9 mouse cellular contexts compared by ENCODE assay signal in the genomic region with DNA sequence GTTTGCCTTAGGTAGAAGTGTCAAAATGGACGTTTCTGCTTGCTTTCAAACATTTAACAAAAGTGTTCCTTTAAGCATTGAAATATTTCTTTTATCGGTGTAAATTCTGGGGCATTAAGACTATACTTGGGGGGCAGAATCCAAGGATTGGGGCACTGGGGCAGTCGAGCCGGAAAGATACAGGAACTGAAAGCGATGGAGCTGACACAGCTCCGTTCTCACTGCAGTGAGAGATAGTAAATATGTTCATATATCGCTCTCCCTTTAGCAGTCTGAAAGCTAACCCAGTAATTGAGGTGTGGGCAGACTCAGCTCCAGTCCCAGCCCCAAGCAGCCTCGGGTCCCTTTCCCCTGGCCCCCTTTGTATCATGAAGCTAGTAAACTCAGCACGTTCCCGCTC. TPM values are rescaled to one million over a fixed set of nuclear protein-coding genes. Genes with fewer than 3 reads are reported as not detected.
DNase-seq lines count a peak whose midpoint lies in the region; ATAC-seq and TF ChIP-seq lines count a peak whose summit lies in the region.
"Had no signal": no experiment of that assay in that cellular context is flagged by ENCODE, and none has a peak within 500 bp of the region (broad histone marks: within the 10 kb centered on the region; RNA-seq: fewer than 3 reads in every experiment).

No protein-coding gene starts in this region.

- H3K9ac ChIP-seq in forebrain, embryonic 16.5 days (replicated peaks; ENCODE audit: low read depth, low read length), result no peak overlapping the region
- peak overlapping the region; percentile 57; the same call in 1 of the 2 replicates for H3K9ac ChIP-seq in liver, postnatal 0 days (replicated peaks)

- no peaks in the 10 kb centered on the region for H3K79me3 ChIP-seq in C2C12 (ENCODE audit: low read depth)

- no peaks in the 10 kb centered on the region for H3K36me3 ChIP-seq in C2C12 (ENCODE audit: control insufficient read depth, insufficient read depth)
- H3K36me3 ChIP-seq in forebrain, embryonic 16.5 days (ENCODE audit: control insufficient read depth, insufficient read depth), result no peaks in the 10 kb centered on the region
- H3K36me3 ChIP-seq in liver, postnatal 0 days (replicated peaks; ENCODE audit: insufficient read depth, low read length), result no peaks in the 10 kb centered on the region

- no peak overlapping the region for H3ac ChIP-seq in C2C12 (ENCODE audit: control insufficient read depth, insufficient read length, low read depth)

- no peak for TF ChIP-seq CTCF in gastrocnemius, adult 2 months (IDR thresholded peaks at IDR 0.05)
- TF ChIP-seq CTCF in C2C12 (IDR thresholded peaks at IDR 0.05; ENCODE audit: control insufficient read depth, insufficient read depth, insufficient read length), result no peak
- no peak for TF ChIP-seq CTCF in liver, postnatal 0 days (IDR thresholded peaks at IDR 0.05; ENCODE audit: low read depth)

- peak overlapping the region; percentile 79 for H3K4me3 ChIP-seq in gastrocnemius, adult 2 months
- H3K4me3 ChIP-seq in C2C12 (ENCODE audit: insufficient read depth, poor library complexity, severe bottlenecking), result peak overlapping the region; percentile 23
- H3K4me3 ChIP-seq in forebrain, embryonic 16.5 days (replicated peaks; ENCODE audit: low read length), result peak overlapping the region; percentile 63
- H3K4me3 ChIP-seq in liver, postnatal 0 days (ENCODE audit: low read depth, low read length), result peak overlapping the region; percentile 66

- peaks cover 22% of the 10 kb centered on the region for H3K4me1 ChIP-seq in forebrain, embryonic 16.5 days (replicated peaks; ENCODE audit: control insufficient read depth, insufficient read depth, low read length)
- H3K4me1 ChIP-seq in liver, postnatal 0 days (ENCODE audit: insufficient read depth), result peaks cover 19% of the 10 kb centered on the region

- H3K27ac ChIP-seq in gastrocnemius, adult 2 months, result peak overlapping the region; percentile 63; the same call in 1 of the 2 replicates
- H3K27ac ChIP-seq in forebrain, embryonic 16.5 days (ENCODE audit: low read length), result no peak overlapping the region
- no peak overlapping the region for H3K27ac ChIP-seq in liver, postnatal 0 days (ENCODE audit: low read depth)

- no peak for ATAC-seq in forebrain, embryonic 16.5 days
- no peak for ATAC-seq in liver, postnatal 0 days

- DNase-seq in gastrocnemius, adult 2 months, result no peak
- DNase-seq in gastrocnemius, postnatal 4 days (ENCODE audit: low spot score in 2 of 2), result no peak
- no peak for DNase-seq in liver, postnatal 0 days
- no peak for DNase-seq in cerebellum, adult 18-20 months
- no peak for DNase-seq in natural killer cell, adult 2 months (ENCODE audit: low spot score in 2 of 2)
- no peak for DNase-seq in spleen, adult 18-20 months
- DNase-seq: cerebellum, adult 11 months had no signal

- no peak for TF ChIP-seq EP300 in liver, postnatal 0 days (IDR thresholded peaks at IDR 0.05; ENCODE audit: low read depth)

- H3K9me3 ChIP-seq in forebrain, embryonic 16.5 days (ENCODE audit: control insufficient read depth, low read length), result no peaks in the 10 kb centered on the region
- no peaks in the 10 kb centered on the region for H3K9me3 ChIP-seq in liver, postnatal 0 days (ENCODE audit: low read length)

- H3K79me2 ChIP-seq in C2C12 (ENCODE audit: control insufficient read depth, insufficient read depth), result no peaks in the 10 kb centered on the region

- H3K27me3 ChIP-seq in C2C12 (ENCODE audit: control insufficient read depth, insufficient read depth, insufficient read length), result no peaks in the 10 kb centered on the region
- H3K27me3 ChIP-seq in forebrain, embryonic 16.5 days (replicated peaks; ENCODE audit: control insufficient read depth, insufficient read depth, low read length), result peaks cover 5% of the 10 kb centered on the region; the same call in 1 of the 2 replicates
- peaks cover 22% of the 10 kb centered on the region for H3K27me3 ChIP-seq in liver, postnatal 0 days (ENCODE audit: insufficient read depth, low read length)

- intact Hi-C loops in gastrocnemius, adult 2 months (cut with DNase I), result no loop called here

- WGBS in forebrain, embryonic 16.5 days, result 31% methylated on average over 10 of the region's 10 CpGs
- 25% methylated on average over 10 of the region's 10 CpGs for WGBS in liver, postnatal 0 days (ENCODE audit: insufficient replicate concordance)

- H3K4me2 ChIP-seq in forebrain, embryonic 16.5 days (ENCODE audit: low read length), result peak overlapping the region; percentile 99
- H3K4me2 ChIP-seq in liver, postnatal 0 days (ENCODE audit: low read depth, low read length), result peak overlapping the region; percentile 96

TF ChIP-seq in C2C12, 6 proteins besides CTCF, POLR2A, EP300 and RAD21:
- TF ChIP-seq CEBPB (IDR thresholded peaks at IDR 0.05; ENCODE audit: low read depth), result no peak
- no peak for TF ChIP-seq USF1 (IDR thresholded peaks at IDR 0.05; ENCODE audit: low read depth)
- no peak for TF ChIP-seq MYOD1 (IDR thresholded peaks at IDR 0.05; ENCODE audit: control insufficient read depth, insufficient read length, low read depth)
- TF ChIP-seq MYOG (IDR thresholded peaks at IDR 0.05; ENCODE audit: control insufficient read depth, extremely low read depth, insufficient read length), result no peak
- TF ChIP-seq MAX (IDR thresholded peaks at IDR 0.05), result no peak

RNA-seq across cellular contexts. Expression of a gene that starts 1.0 kb away (rescaled TPM):
- total RNA-seq in gastrocnemius, adult 2 months (2021), result 1 to 10 TPM in 1 of 2 experiments, under 1 TPM in 1; 0.82 to 1.1 TPM
- 1 to 10 TPM; 1.1 to 1.4 TPM for total RNA-seq in gastrocnemius, postnatal 4 days (2021)
- 11.0 TPM for polyA plus RNA-seq in C2C12 (2012; fragmentation: generic; extraction: Trizol)
- 4.7 and 7.4 TPM in 2 replicates for polyA plus RNA-seq in forebrain, embryonic 16.5 days (2015; fragmentation: Nextera tagmentation; extraction: Ambion mirVana)
- 7.8 and 7.9 TPM in 2 replicates for polyA plus RNA-seq in liver, postnatal 0 days (2015; fragmentation: Nextera tagmentation; extraction: Ambion mirVana)

Comparison
In these comparisons a context has a peak if more than half of its experiments do, and no peak if none do; other contexts are left out.
1. H3K4me3 ChIP-seq: peak in every context shown above with its lines; median percentile 79 in gastrocnemius, adult 2 months; 66 in liver, postnatal 0 days; 63 in forebrain, embryonic 16.5 days; 23 in C2C12.